Mouse (Mus musculus) G1E-ER4 (cell line): ENCODE data around the gene Olfr355. TPM values are rescaled to one million over a fixed set of nuclear protein-coding genes. Genes with fewer than 3 reads are reported as not detected.

Experiments
- GATA1 ChIP-seq: IDR thresholded peaks from one replicate; pipeline ENCODE4 v1.8.0; 2012; ENCODE audit warnings: low read length, inconsistent platforms
- polyA plus RNA-seq: library from polyadenylated mRNA; stranded (reverse); fragments of >175 nt; gene quantifications from 2 replicates; pipeline ENCODE4 v1.2.3, GENCODE M21; 2012

Olfr355 gene
- polyA plus RNA-seq = not detected in 2 replicates

- TF ChIP-seq GATA1 = no peak
Measured at GRCm38 (mm10) chr2:36928797-36929196, at the start of gene Olfr355. Gene Olfr355 (minus strand): TSS chr2:36928897.

GRCm38 (mm10) chr2:36936821-36937220, 8.1 kb upstream of the Olfr355 start, which contains the start of gene Olfr356:
Gene Olfr356 (plus strand): TSS chr2:36937121.
- no peak for TF ChIP-seq GATA1

- TF ChIP-seq GATA1 = no peak
Measured at GRCm38 (mm10) chr2:36905380-36905779, 23.3 kb downstream of the Olfr355 start, which contains the start of gene Olfr354. Gene Olfr354 (plus strand): TSS chr2:36905680.

- TF ChIP-seq GATA1 = no peak
Measured at GRCm38 (mm10) chr2:36897114-36897513, 31.6 kb downstream of the Olfr355 start.

- TF ChIP-seq GATA1 = no peak
Measured at GRCm38 (mm10) chr2:36892836-36893235, 35.9 kb downstream of the Olfr355 start, which contains the start of gene Olfr353. Gene Olfr353 (minus strand): TSS chr2:36892936.

Other genes with a start within 250 kb of the Olfr355 start
- gene Olfr346, start 243.1 kb downstream of the Olfr355 start, polyA plus RNA-seq = not detected in 2 replicates
- not detected in 2 replicates for gene Olfr347, start 197.0 kb downstream of the Olfr355 start, polyA plus RNA-seq
- gene Olfr348, start 144.6 kb downstream of the Olfr355 start, polyA plus RNA-seq = not detected in 2 replicates
- not detected in 2 replicates for gene Olfr50, start 138.4 kb downstream of the Olfr355 start, polyA plus RNA-seq
- gene Olfr3, start 111.9 kb downstream of the Olfr355 start, polyA plus RNA-seq = not detected in 2 replicates
- not detected in 2 replicates for gene Olfr350, start 82.6 kb downstream of the Olfr355 start, polyA plus RNA-seq
- not detected in 2 replicates for gene Olfr351, start 66.2 kb downstream of the Olfr355 start, polyA plus RNA-seq
- not detected in 2 replicates for gene Olfr352, start 60.4 kb downstream of the Olfr355 start, polyA plus RNA-seq
- gene Olfr353, start 36.0 kb downstream of the Olfr355 start, polyA plus RNA-seq = not detected in 2 replicates
- gene Olfr354, start 23.2 kb downstream of the Olfr355 start, polyA plus RNA-seq = not detected in 2 replicates
- not detected in 2 replicates for gene Olfr356, start 8.2 kb upstream of the Olfr355 start, polyA plus RNA-seq
- not detected in 2 replicates for gene Olfr357, start 64.9 kb upstream of the Olfr355 start, polyA plus RNA-seq
- gene Olfr358, start 80.4 kb upstream of the Olfr355 start, polyA plus RNA-seq = not detected in 2 replicates
- gene Olfr360, start 136.8 kb upstream of the Olfr355 start, polyA plus RNA-seq = not detected in 2 replicates
- gene Olfr361, start 160.4 kb upstream of the Olfr355 start, polyA plus RNA-seq = not detected in 2 replicates
- not detected in 2 replicates for gene Olfr362, start 189.0 kb upstream of the Olfr355 start, polyA plus RNA-seq
- gene Olfr364-ps1, start 210.4 kb upstream of the Olfr355 start, polyA plus RNA-seq = not detected in 2 replicates